13 mouse cellular contexts compared by ENCODE assay signal in genomic region chr10:117425907-117426614, GRCm38 (mm10). TPM values are rescaled to one million over a fixed set of nuclear protein-coding genes. Genes with fewer than 3 reads are reported as not detected.
DNase-seq lines count a peak whose midpoint lies in the region; ATAC-seq lines count a peak whose summit lies in the region.
"Had no signal": no experiment of that assay in that cellular context is flagged by ENCODE, and none has a peak within 500 bp of the region (broad histone marks: within the 10 kb centered on the region; RNA-seq: fewer than 3 reads in every experiment).

No protein-coding gene starts in this region.

- no peak overlapping the region for H3K9ac ChIP-seq in midbrain, embryonic 13.5 days (replicated peaks)
- no peak overlapping the region for H3K9ac ChIP-seq in liver, embryonic 11.5 days (ENCODE audit: low read depth, low read length)

- no peak overlapping the region for H3K27ac ChIP-seq in hindbrain, embryonic 10.5 days
- no peak overlapping the region; the same call in 1 of the 2 replicates for H3K27ac ChIP-seq in midbrain, embryonic 13.5 days
- H3K27ac ChIP-seq in liver, embryonic 11.5 days (ENCODE audit: low read depth, low read length), result no peak overlapping the region
- H3K27ac ChIP-seq: kidney, postnatal 0 days; limb, embryonic 10.5 days had no signal

- 34% methylated on average over 11 of the region's 11 CpGs for WGBS in hindbrain, embryonic 10.5 days
- WGBS in midbrain, embryonic 13.5 days, result 24% methylated on average over 11 of the region's 11 CpGs
- 72% methylated on average over 11 of the region's 11 CpGs for WGBS in liver, embryonic 11.5 days

- H3K9me3 ChIP-seq in hindbrain, embryonic 10.5 days, result no peaks in the 10 kb centered on the region
- H3K9me3 ChIP-seq in midbrain, embryonic 13.5 days, result no peaks in the 10 kb centered on the region
- no peaks in the 10 kb centered on the region for H3K9me3 ChIP-seq in liver, embryonic 11.5 days (ENCODE audit: control insufficient read depth, low read length)
- H3K9me3 ChIP-seq: limb, embryonic 10.5 days had no signal

- peak; percentile 62 for DNase-seq in ES-CJ7 (ENCODE audit: low read depth, low spot score)
- peak; percentile 81 for DNase-seq in brain, adult 2 months (ENCODE audit: low read depth, low spot score)
- peak; percentile 59 for DNase-seq in hindbrain, embryonic 10.5 days (ENCODE audit: low spot score)
- DNase-seq in gastrocnemius, postnatal 25 days, result no peak
- no peak for DNase-seq in kidney, postnatal 25 days
- DNase-seq in liver, embryonic 11.5 days (ENCODE audit: low spot score), result no peak
- DNase-seq: lung, adult 2 months; thymus, postnatal 25 days had no signal

- peaks cover 9% of the 10 kb centered on the region for H3K27me3 ChIP-seq in hindbrain, embryonic 10.5 days (ENCODE audit: insufficient read depth, poor library complexity, severe bottlenecking)
- H3K27me3 ChIP-seq in midbrain, embryonic 13.5 days, result peaks cover 13% of the 10 kb centered on the region
- no peaks in the 10 kb centered on the region for H3K27me3 ChIP-seq in liver, embryonic 11.5 days (replicated peaks; ENCODE audit: control insufficient read depth, insufficient read depth, low read length)
- H3K27me3 ChIP-seq: CH12.LX had no signal

- H3K4me2 ChIP-seq in midbrain, embryonic 13.5 days (replicated peaks), result no peak overlapping the region
- H3K4me2 ChIP-seq in liver, embryonic 11.5 days, result no peak overlapping the region
- H3K4me2 ChIP-seq: heart, embryonic 11.5 days had no signal

- H3K4me1 ChIP-seq in hindbrain, embryonic 10.5 days (replicated peaks), result peaks cover 17% of the 10 kb centered on the region
- peaks cover 10% of the 10 kb centered on the region for H3K4me1 ChIP-seq in midbrain, embryonic 13.5 days (replicated peaks)
- peaks cover 3% of the 10 kb centered on the region; the same call in 1 of the 2 replicates for H3K4me1 ChIP-seq in liver, embryonic 11.5 days (replicated peaks; ENCODE audit: control insufficient read depth, insufficient read depth, low read length)
- H3K4me1 ChIP-seq: limb, embryonic 10.5 days had no signal

- H3K36me3 ChIP-seq in hindbrain, embryonic 10.5 days, result no peaks in the 10 kb centered on the region
- no peaks in the 10 kb centered on the region for H3K36me3 ChIP-seq in midbrain, embryonic 13.5 days
- no peaks in the 10 kb centered on the region for H3K36me3 ChIP-seq in liver, embryonic 11.5 days (ENCODE audit: control insufficient read depth, insufficient read depth, low read length)
- H3K36me3 ChIP-seq: limb, embryonic 10.5 days had no signal

- ATAC-seq in midbrain, embryonic 13.5 days, result peak; percentile 90
- ATAC-seq in liver, embryonic 11.5 days (replicated peaks; ENCODE audit: low FRiP score), result no peak

- no peak overlapping the region for H3K4me3 ChIP-seq in hindbrain, embryonic 10.5 days
- no peak overlapping the region for H3K4me3 ChIP-seq in midbrain, embryonic 13.5 days (replicated peaks)
- H3K4me3 ChIP-seq in liver, embryonic 11.5 days (ENCODE audit: low read depth, low read length), result no peak overlapping the region
- H3K4me3 ChIP-seq: limb, embryonic 10.5 days had no signal

RNA-seq across cellular contexts. Expression of gene Cpsf6, which starts 46.2 kb away (rescaled TPM):
- 188 and 221 TPM in 2 replicates for polyA plus RNA-seq in hindbrain, embryonic 10.5 days (2016; fragmentation: Nextera tagmentation; extraction: Ambion mirVana)
- 203 and 210 TPM in 2 replicates for polyA plus RNA-seq in midbrain, embryonic 13.5 days (2015; fragmentation: Nextera tagmentation; extraction: Ambion mirVana)
- 10 to 100 TPM; 21.6 to 24.2 TPM for total RNA-seq in gastrocnemius, postnatal 25 days (2021)
- polyA plus RNA-seq in liver, embryonic 11.5 days (2014; fragmentation: Nextera tagmentation; extraction: Ambion mirVana), result 135 and 155 TPM in 2 replicates

Comparison
In these comparisons a context has a peak if more than half of its experiments do, and no peak if none do; other contexts are left out.
1. DNase-seq: peak in ES-CJ7 (single experiment), brain, adult 2 months (single experiment) and hindbrain, embryonic 10.5 days (single experiment); none in gastrocnemius, postnatal 25 days (single experiment), kidney, postnatal 25 days (0 of 2) and liver, embryonic 11.5 days (single experiment).